Mouse (Mus musculus) cortical plate, adult 2 months (tissue): ENCODE measurements around the gene Ggn. TPM values are rescaled to one million over a fixed set of nuclear protein-coding genes. Genes with fewer than 3 reads are reported as not detected.
A peak's percentile ranks its signal among the peaks of the same experiment; 100 is the strongest.

Experiments used
- H3K27ac ChIP-seq: fragments of 200-500 bp; 2 replicates; pipeline ENCODE4 v1.5.1; 2012; ENCODE audit warnings: low read length, control low read depth, inconsistent platforms; ENCODE audit not compliant: insufficient read depth
- H3K4me1 ChIP-seq: fragments of 200-500 bp; 2 replicates; pipeline ENCODE4 v1.6.1; 2011; ENCODE audit warnings: low read length; ENCODE audit not compliant: control insufficient read depth, insufficient read depth
- H3K4me3 ChIP-seq: fragments of 200-500 bp; 2 replicates; pipeline ENCODE4 v1.5.1; 2011; ENCODE audit warnings: mild to moderate bottlenecking, low read length, control low read depth; ENCODE audit not compliant: insufficient read depth
- CTCF ChIP-seq: fragments of 200-500 bp; IDR thresholded peaks from 2 replicates; pipeline ENCODE4 v1.5.1; 2011; ENCODE audit warnings: mild to moderate bottlenecking, control low read depth, low read length; ENCODE audit not compliant: insufficient read depth; ENCODE audit errors: extremely low read depth
- POLR2A ChIP-seq: fragments of 200-500 bp; IDR thresholded peaks from 2 replicates; pipeline ENCODE4 v1.6.1; 2011; ENCODE audit warnings: mild to moderate bottlenecking, low read length, control low read depth; ENCODE audit not compliant: insufficient read depth; ENCODE audit errors: extremely low read depth
- polyA plus RNA-seq: library from polyadenylated mRNA; depleted of rRNA; stranded (reverse); fragments of >200 nt; gene quantifications from 2 replicates; pipeline ENCODE4 v1.2.3, GENCODE M21; 2012

The Ggn gene
- polyA plus RNA-seq, 1 experiment: 0.52 TPM

- Histone ChIP-seq H3K4me3 (no peak overlapping the region), H3K4me1 (no peaks in the 10 kb centered on the region), H3K27ac (no peak overlapping the region)
- TF ChIP-seq CTCF (no peak), POLR2A (no peak)
Measured at GRCm38 (mm10) chr7:29162294-29162693, 7.7 kb upstream of the Ggn start.

- Histone ChIP-seq H3K27ac (no peak overlapping the region), H3K4me1 (no peaks in the 10 kb centered on the region), H3K4me3 (no peak overlapping the region)
- no peak for TF ChIP-seq CTCF
- no peak for TF ChIP-seq POLR2A
Measured at GRCm38 (mm10) chr7:29162750-29163525, 7.1 kb upstream of the Ggn start.

GRCm38 (mm10) chr7:29167656-29168055 lies 2.4 kb upstream of the Ggn start:
- Histone ChIP-seq H3K4me3 (peak overlapping the region; percentile 93), H3K4me1 (no peaks in the 10 kb centered on the region), H3K27ac (no peak overlapping the region)
- TF ChIP-seq CTCF (no peak), POLR2A (no peak)

- no peak overlapping the region for H3K27ac ChIP-seq
- H3K4me1 ChIP-seq: no peaks in the 10 kb centered on the region
- TF ChIP-seq POLR2A (no peak), CTCF (no peak)
- H3K4me3 ChIP-seq: peak overlapping the region; percentile 93
Measured at GRCm38 (mm10) chr7:29168121-29168695, 1.8 kb upstream of the Ggn start.

GRCm38 (mm10) chr7:29168791-29169230 lies 1.2 kb upstream of the Ggn start:
- TF ChIP-seq POLR2A: no peak
- TF ChIP-seq CTCF: no peak
- Histone ChIP-seq H3K4me1 (no peaks in the 10 kb centered on the region), H3K4me3 (peak overlapping the region; percentile 93), H3K27ac (peak overlapping the region; percentile 16)

GRCm38 (mm10) chr7:29169231-29170065 lies 562 bp upstream of the Ggn start:
- H3K27ac ChIP-seq: peak overlapping the region; percentile 16
- peak overlapping the region; percentile 93 for H3K4me3 ChIP-seq
- no peaks in the 10 kb centered on the region for H3K4me1 ChIP-seq
- no peak for TF ChIP-seq CTCF
- 0 out of 2 replicates have a peak, but pooled peaks have one; percentile 21 for TF ChIP-seq POLR2A

GRCm38 (mm10) chr7:29170755-29171561 lies 948 bp downstream of the Ggn start:
- Histone ChIP-seq H3K27ac (no peak overlapping the region), H3K4me3 (peak overlapping the region; percentile 93; the same call in 1 of the 2 replicates), H3K4me1 (no peaks in the 10 kb centered on the region)
- TF ChIP-seq CTCF (no peak), POLR2A (no peak)

- Histone ChIP-seq H3K27ac (no peak overlapping the region), H3K4me3 (no peak overlapping the region), H3K4me1 (no peaks in the 10 kb centered on the region)
- TF ChIP-seq POLR2A (no peak), CTCF (no peak)
Measured at GRCm38 (mm10) chr7:29171562-29172097, 1.6 kb downstream of the Ggn start.
